Mouse (Mus musculus): ENCODE data around the gene Trim38.

Trim38 gene

DNA sequence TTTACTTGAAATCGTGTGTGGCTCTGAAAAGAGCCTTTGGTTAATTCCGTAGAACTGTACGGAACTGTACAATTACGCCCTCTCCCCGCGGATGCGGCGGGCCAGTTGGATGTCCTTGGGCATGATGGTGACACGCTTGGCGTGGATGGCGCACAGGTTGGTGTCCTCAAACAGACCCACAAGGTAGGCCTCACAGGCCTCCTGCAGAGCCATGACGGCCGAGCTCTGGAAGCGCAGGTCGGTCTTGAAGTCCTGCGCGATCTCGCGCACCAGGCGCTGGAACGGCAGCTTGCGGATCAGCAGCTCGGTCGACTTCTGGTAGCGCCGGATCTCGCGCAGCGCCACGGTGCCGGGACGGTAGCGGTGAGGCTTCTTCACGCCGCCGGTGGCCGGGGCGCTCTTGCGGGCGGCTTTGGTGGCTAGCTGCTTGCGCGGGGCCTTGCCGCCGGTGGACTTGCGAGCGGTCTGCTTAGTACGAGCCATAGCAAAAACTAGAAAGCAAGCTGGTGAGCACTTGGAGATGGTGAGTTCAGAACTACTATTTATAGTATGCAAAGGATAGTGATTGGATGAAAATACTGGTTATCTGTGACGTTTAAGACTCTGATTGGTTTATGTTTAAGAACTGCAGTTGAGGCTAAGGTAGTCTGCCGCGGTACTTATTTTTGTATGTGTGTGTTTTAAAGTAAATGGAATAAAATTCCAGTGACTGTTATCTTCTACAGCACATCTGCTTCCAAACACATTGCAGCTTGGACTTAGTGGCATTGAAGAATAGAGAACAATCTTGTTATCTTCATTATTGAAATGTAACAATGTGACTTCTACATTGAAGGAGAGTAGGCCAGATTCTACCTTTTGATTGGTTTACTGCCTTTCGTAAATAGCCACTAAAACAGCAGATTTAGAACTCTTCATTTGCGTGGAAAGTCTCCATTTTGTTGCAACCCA is 7.6 kb upstream of the Trim38 start, which contains the start of gene Hist1h3a:
Hist1h3a (minus strand) TSS at position 516 of the 951 bp plus-strand sequence.
- peak; percentile 71 for DNase-seq (ENCODE audit: low read depth, low spot score)

DNA sequence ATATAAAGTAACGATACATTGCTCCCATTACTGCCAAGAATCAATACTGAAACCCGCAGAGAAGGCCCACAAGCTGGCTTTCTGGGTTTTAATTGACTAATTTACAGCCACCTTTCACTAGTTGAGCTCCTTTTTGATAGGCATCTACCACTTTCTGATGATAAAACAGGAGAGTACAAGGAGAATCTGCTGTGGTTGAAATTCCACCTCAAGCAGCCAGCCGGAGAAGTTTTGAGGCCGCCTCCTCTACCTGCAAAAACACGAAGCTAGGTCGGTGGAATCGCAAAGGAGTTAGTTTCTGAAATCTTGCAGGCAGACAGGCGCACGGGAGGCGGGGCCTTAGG is 6.5 kb upstream of the Trim38 start:
- DNase-seq (ENCODE audit: low read depth, low spot score), result no peak

DNA sequence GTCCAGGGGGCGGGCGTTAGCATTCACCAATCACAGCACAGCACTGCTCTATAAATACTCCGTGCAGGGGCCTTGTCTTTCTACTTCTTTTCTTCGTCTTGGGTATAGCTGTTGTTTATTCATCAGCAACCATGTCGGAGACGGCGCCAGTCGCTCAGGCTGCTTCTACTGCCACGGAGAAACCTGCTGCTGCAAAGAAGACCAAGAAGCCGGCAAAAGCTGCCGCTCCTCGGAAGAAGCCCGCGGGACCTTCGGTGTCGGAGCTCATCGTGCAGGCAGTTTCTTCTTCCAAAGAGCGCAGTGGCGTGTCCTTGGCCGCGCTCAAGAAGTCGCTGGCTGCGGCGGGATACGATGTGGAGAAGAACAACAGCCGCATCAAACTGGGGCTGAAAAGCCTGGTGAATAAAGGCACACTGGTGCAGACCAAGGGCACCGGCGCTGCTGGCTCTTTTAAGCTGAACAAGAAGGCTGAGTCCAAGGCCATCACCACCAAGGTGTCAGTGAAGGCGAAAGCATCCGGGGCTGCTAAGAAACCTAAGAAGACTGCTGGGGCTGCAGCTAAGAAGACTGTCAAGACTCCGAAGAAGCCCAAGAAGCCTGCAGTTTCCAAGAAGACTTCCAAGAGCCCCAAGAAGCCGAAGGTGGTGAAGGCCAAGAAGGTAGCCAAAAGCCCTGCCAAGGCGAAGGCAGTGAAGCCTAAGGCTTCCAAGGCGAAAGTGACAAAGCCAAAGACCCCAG is 6.0 kb upstream of the Trim38 start, which contains the start of gene Hist1h1a:
Hist1h1a (plus strand) TSS at position 81 of the 738 bp plus-strand sequence.
- DNase-seq (ENCODE audit: low read depth, low spot score), result peak; percentile 75

DNA sequence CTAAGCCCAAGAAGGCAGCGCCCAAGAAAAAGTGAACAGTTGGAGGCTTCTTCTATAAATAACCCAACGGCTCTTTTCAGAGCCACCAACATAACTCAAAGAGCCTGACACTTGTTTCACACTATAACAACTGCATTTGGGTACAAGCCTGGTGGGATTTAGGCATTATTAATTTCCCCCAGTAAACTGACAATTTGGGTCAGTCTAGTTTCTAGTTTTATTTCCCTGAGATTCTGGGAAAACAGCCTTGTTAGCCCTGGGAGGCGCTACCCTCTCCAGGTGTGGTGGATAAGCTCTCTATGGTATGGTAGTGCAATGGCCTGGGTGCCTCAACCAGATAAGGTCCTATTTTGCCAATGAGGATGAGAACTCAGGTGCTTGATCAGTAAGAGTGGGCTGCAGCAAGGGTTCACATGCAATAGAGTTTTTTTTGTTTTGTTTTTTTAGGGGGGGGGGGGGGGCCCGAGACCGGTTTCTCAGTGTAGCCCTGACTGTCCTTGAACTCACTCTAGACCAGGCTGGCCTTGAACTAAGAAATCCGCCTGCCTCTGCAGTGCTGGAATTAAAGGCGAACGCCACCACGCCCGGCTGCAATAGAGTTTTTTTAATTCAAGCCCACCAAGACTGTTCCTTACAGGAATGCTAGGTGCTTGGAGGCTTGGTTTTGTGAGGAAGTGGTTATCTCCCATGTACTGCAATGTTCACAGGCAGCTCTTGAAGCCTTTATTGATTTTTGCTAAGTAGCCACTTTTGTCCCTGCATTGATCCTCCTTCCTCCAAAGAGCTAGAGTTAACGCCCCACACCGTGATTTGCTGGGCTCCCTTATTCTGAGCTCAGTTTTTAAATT is 5.2 kb upstream of the Trim38 start:
- no peak for DNase-seq (ENCODE audit: low read depth, low spot score)

DNA sequence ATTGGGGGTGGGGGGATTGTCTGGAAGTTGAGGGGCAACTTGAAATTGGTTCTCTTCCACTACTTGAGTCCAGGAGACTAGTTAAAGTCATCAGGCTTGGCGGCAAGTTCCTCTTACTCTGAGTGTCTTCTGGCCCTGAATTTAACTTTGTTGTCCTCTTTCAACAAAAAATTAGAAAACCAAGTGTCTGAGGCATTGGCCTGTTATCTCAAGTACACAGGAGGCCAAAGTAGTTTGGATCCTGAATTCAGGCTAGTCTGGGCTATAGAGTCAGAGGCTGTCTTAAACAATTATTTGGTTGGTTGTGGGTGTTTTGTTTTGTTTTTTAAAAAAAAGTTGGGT is 4.6 kb upstream of the Trim38 start:
- DNase-seq (ENCODE audit: low read depth, low spot score), result no peak

DNA sequence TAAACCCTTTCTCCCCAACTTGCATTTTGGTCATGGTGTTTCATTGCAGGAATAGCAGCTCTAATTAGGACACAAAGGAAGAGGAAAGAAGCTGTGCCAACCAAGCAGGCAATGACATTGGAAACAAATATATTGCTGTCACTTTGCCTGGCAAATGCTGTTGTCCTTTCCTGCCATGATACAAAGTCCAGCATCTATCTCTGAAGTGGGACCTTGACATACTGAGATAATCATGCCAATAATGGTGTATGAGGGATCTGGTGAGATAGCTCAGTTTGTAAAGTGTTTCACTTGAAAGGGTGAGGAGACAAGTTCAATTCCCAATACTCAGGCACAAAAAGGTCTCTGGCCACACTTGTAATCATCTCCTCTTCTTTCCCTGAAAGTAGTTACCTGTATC is 2.9 kb upstream of the Trim38 start:
- no peak for DNase-seq (ENCODE audit: low read depth, low spot score)

DNA sequence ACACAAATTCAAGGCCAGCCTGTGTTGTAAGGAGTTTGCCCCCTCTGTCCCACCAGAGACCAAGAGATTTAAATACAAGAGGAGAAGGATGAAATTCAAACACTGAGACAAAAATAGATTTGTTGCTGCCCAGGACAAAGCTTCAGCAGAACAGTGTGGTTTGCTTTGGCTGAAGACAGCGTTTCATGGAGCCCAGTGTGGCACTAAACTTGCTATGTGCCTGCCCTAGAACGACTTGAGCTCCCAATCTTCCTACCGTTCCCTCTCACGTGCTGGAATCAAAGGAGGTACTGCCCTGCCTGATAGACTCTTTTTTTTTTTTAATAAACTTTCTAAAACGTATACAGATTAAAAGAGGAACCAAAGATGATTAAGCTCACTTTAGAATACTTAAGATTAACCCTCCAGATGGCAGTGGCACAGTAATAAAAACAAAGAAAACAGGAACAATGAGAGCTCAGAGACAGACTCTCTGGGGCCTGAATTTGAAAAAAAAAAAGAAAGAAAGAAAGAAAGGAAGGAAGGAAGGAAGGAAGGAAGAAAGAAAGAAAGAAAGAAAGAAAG is 797 bp upstream of the Trim38 start:
- no peak for DNase-seq (ENCODE audit: low read depth, low spot score)

DNA sequence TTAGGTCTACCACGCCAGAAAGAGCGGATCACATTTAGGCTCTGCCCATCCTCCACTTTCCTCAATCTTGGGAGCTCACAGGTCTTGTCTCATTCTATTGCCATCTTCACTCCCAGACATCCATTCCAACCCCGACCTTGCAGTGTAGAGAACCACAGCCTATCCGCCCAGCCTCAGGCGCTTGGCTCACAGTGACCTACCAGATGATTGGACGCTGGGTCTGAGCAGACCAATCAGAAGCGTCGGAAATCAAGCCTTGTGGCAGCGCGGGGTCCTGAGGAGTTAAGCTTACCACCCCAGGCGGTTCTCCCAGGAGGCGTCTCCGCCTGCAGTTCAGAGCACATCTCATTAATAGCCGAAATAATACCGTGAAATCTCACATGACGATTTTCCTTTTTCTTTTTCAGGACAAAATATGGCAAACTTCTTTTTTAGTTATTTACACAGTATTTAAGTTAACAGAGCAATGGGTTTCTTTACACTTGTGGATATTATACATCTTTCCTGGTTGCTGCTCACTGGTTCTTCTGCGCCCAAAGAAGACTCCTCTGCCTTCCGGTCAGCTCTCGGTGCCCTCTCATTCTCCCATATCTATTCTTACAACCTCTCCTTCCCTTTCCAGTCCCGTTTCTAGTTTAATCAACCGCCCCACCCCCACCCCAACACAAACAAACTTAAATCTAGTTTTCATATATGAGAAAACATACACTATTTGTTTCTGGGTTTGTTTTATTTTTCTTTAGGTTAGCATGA is 3.0 kb downstream of the Trim38 start:
- no peak for DNase-seq (ENCODE audit: low read depth, low spot score)

DNA sequence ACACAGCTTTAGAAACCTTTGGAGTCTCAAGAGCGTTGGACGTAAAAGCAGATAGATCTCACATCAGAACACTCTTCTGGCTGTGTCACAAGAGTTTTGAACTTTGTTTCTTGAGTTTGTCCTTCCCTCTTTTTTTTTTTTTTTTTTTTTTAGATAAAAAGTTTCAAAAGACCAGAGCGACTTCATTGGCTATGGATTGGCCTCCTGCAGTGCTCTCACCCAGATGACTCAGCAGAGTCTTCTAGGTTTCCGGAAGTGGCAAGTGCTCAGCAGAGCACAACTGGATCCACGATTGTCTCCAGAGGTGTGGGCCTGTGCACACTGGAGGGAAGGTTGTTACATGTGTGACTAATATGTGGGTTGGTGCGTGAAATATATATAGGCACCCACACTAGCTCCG is 8.6 kb downstream of the Trim38 start:
- no peak for DNase-seq (ENCODE audit: low read depth, low spot score)

DNA sequence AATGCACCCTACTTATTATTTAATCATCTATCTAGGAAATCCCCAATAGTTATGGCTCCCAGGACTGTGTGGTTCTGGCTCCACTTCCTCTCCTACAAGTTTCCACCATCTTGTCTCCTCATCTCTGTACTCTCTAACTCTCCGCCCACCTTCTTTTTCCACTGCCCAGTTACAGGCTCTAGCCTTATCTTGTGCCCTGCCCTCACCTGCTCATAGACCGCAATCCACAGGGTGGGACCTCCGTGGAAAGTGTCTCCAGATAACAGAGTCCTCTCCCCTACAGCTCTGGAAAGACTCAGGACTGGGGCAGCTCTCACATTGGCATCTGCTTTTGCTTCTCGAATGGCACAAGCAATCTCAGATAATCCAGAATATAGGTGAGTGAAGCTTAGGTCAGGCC is 9.3 kb downstream of the Trim38 start:
- no peak for DNase-seq (ENCODE audit: low read depth, low spot score)

DNA sequence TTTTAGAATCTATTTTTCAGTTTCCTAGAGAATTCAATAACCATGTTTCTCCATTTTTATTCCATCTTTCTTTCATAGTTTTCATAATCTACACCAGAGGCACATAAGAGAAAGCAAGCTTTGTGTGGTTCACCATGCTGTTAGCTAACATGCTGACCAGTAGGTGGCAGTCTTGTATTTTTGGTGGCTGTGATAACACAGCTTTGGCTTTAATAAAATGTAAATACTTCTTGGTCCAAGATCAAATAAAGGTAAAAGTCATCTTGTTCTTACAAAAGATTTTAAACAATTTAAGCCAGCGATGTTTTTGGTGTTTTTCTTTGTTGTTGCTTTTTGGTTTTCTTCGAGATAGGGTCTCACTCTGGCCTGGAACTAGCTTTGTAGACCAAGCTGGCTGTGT is 22.8 kb downstream of the Trim38 start:
- peak; percentile 59 for DNase-seq (ENCODE audit: low read depth, low spot score)

DNA sequence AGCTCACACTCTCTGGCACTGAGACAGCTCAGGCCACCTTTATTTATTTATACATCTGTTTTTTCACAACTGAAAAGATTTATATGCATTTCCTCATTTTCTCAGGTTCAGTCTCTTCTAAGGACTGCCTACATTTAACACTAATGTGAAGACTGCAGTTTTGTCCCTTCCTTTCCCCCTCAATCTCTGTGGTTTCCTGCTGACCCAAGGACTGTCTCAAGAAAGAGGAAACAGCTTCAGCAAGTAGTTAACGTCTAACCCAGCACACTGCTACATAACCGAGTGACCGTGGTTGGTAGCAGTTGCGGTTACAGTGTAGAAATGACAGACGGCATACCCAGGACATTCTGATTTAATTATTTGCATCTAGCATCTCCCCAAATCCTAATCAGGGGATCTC is 29.7 kb downstream of the Trim38 start:
- DNase-seq (ENCODE audit: low read depth, low spot score), result no peak

DNA sequence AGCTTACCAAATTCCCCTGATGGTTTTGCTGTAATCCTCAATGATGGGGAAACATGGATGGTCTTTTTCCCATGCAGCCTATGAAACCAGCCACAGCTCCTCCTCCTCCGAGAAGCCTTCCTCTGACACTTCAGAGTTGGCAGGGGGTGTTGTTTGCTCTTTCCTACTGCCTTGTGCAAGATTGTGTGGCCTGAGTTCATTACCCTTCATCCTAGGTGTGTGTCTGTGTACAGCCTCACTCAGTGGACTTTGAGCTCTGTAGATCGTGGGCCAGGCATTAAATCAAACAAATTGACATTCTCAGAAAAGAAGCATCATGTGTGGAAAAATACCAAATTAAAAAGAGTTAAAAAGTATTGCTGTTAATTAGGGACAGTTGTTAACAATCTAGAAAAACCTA is 34.8 kb downstream of the Trim38 start:
- DNase-seq (ENCODE audit: low read depth, low spot score), result no peak

DNA sequence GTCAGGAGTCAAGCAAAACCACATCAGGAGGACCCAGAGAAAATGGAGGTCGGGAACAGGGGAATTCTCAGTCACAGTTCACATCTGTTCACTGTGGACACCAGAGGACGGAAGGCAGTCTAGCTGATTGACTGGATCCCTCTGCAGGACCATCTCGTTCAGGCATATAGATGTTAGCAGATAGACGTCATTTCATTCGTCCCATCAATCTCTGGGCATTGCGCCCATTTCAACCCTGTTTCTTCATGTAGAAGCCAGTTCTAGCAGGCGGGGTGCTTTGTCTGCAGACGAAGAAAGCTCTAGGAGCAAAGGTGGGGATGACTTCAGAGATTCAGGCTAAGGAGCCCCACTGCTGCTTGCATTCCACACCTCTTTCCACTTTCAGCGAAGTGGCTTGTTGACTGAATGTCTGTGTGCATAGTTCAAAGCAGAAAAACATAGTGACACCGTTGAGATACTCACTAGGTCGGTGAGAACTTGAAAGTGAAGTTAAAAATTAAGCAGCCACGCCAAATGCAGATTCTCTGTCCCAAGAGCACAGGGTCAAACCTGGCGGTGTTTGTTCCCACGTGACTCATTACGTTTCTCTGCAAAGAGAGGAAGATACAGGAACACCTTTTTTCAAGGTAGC is 36.8 kb downstream of the Trim38 start, which contains the start of gene Slc17a2:
Slc17a2 (plus strand) TSS at position 572 of the 631 bp plus-strand sequence.
- DNase-seq (ENCODE audit: low read depth, low spot score), result no peak

DNA sequence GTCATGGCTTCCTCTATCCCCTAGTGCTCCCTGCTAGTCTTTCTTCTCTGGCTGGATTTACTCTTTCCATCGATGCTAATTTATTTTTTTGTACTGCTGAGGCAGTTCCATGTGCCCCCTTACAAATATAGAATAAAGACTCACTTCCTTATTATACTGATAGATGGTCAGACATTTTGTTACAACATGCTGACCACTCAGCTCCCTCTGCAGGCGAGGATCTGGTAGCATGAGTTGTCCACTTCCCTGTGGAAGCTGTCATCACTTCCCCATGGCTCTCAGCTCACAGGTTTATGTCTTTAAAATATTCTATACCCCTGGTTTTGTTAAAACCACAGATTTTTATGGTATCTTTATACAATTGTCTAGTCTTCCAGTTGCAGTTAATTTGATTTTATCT is 46.4 kb downstream of the Trim38 start:
- no peak for DNase-seq (ENCODE audit: low read depth, low spot score)

DNA sequence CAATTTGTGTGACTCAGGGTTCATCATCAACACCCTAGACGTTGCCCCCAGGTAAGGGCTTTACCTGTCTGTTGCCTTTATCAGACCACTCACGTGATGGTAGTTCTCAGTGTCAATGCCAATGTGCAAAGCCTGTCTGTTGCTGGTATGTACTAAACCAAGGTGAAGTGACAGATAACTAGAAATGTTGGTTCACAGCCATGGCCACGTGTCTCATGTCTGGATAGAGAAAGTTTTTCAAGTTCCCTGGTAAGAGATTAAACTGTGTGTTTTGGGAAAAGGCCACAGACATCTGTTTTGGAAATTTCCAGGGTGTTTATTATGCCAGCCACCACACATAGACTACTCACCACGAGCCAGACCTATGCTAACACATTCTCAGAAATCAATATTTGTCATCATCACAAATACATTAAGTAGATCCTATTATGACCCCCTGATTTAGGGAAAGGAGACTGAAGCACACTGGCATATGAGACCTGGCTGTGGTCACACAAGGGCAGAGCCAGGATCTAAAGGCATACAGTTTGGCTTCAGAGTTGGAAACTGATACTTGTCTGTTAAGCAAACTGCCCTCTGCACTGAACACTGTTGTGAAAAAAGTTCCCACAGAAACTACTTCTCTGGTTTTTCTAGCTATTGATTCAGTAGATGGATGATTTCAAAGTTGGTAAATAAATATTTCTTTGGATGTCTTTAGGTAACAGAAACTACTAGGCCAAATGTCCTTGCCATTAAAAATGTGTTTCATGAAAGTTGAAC is 50.6 kb downstream of the Trim38 start:
- DNase-seq (ENCODE audit: low read depth, low spot score), result no peak

DNA sequence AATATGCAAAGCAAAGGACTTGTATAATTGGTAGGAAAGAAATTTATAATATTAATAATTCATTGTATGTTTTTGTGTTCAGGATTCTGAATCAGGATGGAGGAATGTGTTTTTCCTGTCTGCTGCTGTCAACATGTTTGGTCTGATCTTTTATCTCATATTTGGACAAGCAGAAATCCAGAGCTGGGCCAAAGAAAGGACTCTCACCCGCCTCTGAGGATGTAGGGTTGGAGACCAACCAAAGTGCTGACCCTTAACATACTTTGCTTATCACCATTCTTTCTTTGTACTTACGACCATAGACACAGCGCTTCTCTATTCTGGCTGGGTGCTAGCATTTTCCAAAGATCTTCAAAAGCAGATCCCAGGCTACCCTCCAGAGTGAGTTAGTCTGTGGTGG is 52.5 kb downstream of the Trim38 start:
- no peak for DNase-seq (ENCODE audit: low read depth, low spot score)

DNA sequence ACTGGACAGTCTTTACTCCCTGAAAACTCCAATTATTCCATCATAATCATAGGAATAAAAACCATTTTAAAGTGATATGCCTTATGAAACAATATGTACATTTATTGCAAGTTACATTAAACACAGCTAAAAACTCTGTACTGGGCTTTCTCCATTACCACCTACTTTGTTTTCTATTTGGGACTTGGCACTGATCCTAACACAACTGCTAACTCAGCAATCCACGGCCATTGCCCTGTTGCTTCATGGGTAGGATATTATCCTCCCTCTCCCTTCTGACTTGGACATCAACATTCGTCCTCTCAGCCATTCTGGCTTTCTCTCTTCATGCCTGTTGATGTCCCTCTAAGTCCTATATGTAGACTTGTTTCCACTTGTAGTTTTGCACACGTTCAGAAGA is 56.9 kb downstream of the Trim38 start:
- DNase-seq (ENCODE audit: low read depth, low spot score), result no peak

DNA sequence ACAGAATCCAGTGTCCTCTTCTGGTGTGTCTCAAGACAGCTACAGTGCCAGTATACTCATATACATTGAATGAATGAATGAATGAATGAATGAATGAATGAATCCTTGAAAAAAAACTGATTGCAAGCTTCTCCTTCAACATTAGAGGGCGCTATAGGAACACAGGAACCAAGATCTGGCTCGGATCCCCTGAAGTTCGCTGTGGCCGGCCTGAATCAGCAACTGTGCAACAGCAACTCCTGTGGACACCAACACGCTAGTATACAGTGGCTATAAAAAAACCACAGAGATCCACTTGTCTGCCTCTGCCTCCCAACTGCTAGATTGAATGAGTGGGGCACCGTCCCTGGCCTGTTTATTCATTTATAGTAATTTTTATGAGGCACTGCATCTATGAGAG is 63.3 kb downstream of the Trim38 start:
- DNase-seq (ENCODE audit: low read depth, low spot score), result peak; percentile 46

DNA sequence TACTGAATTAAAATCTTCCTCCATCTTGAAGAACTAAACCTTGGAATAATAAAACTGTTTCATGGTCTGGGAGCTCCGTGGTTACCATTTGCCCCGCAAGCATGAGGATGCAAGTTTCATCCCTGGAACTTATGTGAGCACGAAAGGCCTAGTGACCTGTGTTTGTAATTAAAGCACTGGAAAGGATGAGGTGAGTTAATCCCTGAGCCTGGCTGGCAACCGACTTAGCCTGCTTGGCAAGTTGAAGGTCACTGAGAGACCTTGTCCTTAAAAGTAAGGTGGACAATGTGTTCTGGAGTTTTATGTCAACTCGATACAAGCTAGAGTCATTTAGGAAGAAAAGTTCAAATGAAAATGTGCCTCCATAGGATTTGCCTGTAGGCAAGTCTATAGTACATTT is 65.1 kb downstream of the Trim38 start:
- peak; percentile 68 for DNase-seq (ENCODE audit: low read depth, low spot score)

All from retina, adult 2 months (tissue).